Mouse (Mus musculus) brain, adult 2 months (tissue): ENCODE results near the gene Zfp334.

ENCODE experiments used
- DNase-seq: peaks from one replicate; pipeline ENCODE4 v3.0.0; 2011; ENCODE audit warnings: low read depth, low spot score

Zfp334 gene

DNA sequence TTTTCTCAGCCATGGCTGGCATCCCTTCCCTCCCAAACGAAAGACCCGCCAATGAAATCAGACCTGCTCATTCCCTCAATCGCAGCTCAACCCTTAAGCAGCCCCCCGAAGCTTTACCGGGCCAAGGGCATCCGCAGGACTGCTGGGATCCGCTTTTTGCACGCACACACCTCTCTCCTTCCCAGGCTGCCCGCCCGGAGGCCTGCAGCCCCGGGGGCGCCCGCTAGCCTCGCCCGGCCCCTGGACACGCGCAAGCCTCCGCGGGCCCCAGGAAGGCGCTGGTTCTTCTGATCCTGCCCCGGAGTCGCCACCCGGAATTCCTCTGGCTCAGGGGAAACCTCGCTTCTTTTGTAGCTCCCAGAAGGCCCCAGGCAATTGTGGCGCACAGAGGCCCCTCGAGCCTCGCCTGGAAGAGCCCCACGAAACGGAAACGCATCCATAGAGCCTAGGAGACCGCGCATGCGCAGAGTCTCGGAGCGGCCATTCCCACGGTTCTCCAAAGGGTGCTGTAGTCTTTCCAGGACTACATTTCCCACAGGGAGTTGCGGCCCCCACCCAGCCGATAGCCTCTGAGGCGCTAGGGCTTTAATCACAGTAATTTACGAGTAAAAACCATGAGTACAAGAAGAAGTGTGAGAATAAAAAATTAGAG lies at the start of gene Zfp334:
Gene Zfp334, minus strand, starts transcription at position 416 of the 652 bp plus-strand sequence.
- peak; percentile 98 for DNase-seq

DNA sequence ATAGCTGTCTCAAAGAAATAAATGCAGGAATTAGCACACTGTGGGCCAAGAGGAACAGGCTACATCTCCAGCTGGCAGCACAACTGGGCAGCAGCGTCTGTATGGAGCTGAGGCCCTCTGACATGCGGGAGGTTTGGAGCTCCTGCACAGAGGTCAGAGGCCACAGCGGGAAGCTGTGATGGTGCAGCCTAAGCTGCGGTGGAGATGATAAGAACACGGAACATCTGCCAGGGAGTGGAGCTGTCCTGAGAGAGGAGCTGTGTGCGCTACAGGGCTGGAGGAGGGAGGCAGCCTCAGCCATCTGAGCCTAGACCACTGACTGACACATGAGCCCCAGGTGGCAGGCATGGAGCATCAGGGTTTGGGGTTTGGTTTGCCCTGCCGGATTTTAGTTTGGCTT lies 40.6 kb upstream of the Zfp334 start:
- no peak for DNase-seq

DNA sequence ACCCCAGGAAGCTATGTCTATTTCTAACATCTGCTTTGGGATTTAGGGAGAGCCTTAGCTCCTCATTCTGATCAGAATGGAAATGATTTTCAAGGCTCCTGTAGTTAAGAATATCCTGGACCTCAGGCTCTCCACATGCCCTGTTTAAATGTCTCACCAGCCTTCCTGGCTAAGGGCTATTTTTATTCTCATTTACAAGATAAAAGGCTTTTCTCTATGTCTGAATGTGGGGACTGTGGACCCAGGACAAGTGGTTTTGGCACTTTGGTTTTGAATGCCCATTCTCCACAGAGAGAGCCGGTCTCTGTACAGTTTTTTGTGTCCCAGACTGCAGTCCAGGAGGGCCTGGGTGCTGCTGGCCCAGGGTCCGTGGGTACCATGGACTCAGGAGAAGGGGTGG lies 32.1 kb upstream of the Zfp334 start:
- peak; percentile 19 for DNase-seq

- peak; percentile 41 for DNase-seq
Measured at GRCm38 (mm10) chr2:165419670-165420111, 31.6 kb upstream of the Zfp334 start.

DNA sequence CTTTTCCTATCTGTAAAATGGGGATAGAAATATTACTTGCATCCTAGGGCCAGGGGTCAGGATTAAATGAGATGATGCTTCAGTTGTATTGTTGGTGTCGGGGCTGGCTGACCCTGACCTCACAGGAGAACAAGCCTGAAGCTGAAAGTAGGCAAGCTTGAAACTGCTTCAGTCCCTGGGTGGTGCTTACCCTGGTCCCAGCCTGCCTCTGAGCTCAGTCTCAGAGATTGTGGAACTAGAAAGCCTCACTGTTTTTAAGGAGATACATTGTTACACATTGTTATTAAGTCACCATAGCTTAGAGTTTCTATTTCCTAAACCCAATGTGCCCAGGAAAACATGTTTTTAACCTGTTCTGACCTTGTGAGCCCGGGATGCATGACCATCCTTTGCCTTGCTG lies 30.5 kb upstream of the Zfp334 start:
- no peak for DNase-seq

DNA sequence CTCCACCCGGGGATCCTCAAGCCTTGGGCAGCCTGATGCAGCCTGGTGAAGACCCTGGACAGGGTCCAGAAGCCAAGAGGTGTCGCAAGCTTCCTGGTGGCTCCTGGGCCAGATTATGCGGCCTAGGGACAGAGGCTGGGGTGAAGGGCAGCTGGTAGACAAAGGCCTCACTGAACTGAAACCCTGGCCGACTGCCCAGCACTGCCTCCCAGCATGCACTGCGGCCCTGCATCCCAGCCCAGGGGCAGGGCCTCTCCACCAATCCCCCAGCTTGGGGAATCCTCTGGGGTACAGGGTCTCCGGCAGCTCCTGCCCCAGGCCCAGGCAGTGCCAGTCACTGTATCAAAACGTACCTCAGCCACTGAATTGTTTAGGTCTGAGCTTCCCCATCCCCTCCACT lies 29.2 kb upstream of the Zfp334 start:
- peak; percentile 92 for DNase-seq

DNA sequence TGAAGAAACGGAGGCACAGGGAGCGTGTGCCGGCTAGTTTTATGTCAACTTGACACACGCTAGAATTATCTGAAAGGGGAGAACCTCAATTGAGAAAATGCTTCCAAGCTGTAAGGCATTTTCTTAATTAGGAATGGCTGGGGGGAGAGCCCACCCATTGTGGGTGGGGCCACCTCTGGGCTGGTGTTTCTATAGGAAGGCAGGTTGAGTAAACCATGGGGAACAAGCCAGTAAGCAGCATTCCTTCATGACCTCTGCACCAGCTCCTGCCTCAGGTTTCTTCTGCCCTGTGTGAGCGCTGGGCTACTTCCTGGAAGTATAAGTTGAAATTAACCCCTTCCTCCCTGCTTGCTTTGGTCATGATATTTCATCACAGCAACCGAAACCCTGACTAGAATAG lies 27.7 kb upstream of the Zfp334 start:
- no peak for DNase-seq

- no peak for DNase-seq
Measured at GRCm38 (mm10) chr2:165415141-165415721, 27.2 kb upstream of the Zfp334 start.

- no peak for DNase-seq
Measured at GRCm38 (mm10) chr2:165414321-165414720, 26.3 kb upstream of the Zfp334 start.

DNA sequence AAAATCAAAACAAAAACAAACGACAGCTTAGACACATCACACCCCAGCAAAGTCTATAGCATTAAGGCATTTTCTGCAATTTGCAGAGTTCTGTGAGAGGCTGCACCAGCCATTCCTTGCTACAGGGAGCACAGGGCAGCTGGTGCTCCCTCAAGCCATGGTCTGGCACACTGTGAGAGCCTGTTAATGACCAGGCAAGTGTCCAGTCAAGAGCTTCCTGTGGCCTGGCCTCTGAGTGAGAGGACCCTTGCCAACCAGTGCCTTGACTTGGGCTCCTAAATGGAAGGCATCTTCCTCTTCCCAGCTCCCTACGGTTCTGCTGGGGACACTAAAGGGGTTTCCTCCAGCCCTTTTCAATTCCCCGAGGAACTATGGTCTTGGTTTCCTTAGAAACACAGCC lies 25.8 kb upstream of the Zfp334 start:
- DNase-seq, result peak; percentile 71

GRCm38 (mm10) chr2:165407700-165408301 lies 19.7 kb upstream of the Zfp334 start:
- DNase-seq, result peak; percentile 75

DNA sequence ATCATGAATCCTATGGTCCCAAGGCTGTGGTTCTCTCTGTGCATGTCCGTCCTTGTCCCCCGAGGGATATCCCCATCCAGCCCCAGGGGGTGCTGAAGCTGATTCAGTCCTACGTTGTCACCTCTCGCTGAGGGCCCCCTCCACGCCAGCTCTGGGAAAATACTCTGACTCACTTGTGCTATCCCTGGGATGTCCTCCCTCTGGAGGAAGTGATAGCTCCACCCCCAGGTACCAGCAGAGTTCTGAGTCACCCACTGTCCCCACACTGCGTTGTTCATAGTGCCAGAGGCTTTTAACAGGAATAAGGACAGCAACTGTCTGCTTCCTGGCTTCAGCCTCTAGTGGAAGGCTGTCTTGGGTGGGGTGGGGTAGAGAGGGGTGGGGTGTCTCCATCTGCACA lies 17.3 kb upstream of the Zfp334 start:
- peak; percentile 93 for DNase-seq

DNA sequence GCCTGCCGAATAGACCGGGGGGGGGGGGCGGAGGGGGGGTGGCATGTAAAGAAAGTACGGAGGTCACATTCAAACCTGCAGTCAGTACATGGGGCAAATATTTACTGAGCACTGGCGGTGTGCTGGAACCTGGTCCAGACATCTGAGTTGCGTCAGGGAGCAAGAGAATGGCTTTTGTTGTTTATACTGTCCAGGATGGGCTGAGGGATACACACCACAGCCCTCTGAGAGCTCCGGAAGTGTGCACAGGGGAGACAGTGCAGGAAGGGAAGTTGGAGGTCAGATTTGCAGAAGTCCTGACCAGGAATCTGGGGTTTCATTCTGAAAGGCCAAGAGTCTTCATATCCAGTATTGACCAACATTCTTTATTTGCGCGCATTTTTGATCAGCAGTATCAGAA lies 16.9 kb upstream of the Zfp334 start:
- DNase-seq, result peak; percentile 32

DNA sequence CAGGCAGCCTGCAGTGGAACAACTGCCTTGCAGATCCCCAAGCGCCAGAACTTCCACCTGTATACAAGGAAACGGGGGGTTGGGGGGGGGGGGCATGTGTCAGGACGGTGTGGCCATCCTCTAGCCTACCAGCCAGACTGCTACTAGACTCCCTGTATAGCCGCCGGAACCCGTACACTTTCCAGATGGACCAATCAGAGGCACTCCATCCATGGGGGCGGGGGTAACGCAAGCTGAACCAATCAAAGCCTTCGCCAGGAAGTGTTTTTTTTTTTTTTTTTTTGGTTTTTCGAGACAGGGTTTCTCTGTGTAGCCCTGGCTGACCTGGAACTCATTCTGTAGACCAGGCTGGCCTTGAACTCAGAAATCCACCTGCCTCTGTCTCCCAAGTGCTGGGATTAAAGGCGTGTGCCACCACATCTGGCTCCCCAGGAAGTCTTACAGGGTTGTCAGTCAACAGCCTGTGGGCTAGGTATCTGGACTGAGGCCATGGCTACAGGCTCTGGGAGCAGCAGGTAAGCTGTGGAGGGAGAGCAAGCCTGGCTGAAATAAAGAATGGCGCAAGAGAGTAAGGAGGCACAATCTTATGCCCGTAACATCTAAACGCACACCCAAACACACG lies 10.2 kb upstream of the Zfp334 start:
- DNase-seq, result no peak

- peak; percentile 36 for DNase-seq
Measured at GRCm38 (mm10) chr2:165397502-165398163, 9.6 kb upstream of the Zfp334 start.

DNA sequence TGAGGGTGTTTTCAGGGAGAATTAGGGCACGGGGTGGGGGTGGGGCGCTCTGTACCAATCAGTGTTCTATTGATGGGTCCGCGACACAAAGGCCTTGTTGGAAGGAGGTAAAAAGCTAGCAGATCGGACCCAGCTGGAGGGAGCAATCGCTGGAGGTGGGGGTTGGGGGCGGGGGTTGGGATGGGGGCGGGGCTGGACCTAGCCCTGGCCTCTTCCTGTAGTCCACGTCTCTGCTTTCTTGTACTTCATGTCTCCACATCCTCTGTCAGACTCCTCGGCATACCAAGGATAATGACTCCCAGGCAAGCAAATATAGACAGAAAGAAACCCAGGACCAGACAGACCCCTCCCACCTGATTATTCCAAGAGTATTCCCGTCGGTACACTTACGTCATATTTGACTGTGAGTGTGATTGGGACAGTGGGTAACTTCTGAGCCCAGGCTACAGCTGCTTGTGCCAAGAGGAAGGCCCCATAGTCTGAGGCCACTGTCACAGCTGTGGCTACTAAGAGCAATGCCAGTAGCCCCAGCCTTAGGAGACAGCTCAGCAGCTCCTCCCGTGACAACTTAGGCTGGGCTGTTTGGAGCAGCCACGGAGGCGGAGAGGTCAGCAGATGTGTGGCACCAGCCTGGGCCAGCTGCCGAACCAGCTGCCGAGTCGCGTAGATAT lies 8.9 kb upstream of the Zfp334 start:
- peak; percentile 73 for DNase-seq

- DNase-seq, result peak; percentile 81
Measured at GRCm38 (mm10) chr2:165392156-165392555, 4.1 kb upstream of the Zfp334 start.

- peak; percentile 92 for DNase-seq
Measured at GRCm38 (mm10) chr2:165391561-165391960, 3.5 kb upstream of the Zfp334 start.

- DNase-seq, result no peak
Measured at GRCm38 (mm10) chr2:165389299-165389952, 1.4 kb upstream of the Zfp334 start.

GRCm38 (mm10) chr2:165387370-165387769 lies 689 bp downstream of the Zfp334 start:
- DNase-seq, result no peak

DNA sequence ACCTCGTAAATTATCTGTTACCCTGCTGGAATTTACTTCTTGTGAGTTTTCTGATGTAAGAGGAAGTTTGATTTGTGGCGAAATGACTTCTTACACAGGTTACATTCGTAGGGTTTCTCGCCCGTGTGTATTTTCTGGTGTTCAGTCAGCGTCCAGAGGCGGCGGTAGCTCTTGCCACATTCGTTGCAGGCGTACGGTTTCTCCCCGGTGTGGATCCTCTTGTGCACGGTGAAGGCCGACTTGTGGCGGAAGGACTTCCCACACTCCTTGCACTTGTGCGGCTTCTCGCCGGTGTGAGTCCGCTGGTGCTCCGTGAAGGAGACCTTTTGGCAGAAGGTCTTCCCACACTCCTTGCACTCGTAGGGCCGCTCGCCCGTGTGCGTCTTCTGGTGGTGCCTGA lies 8.0 kb downstream of the Zfp334 start:
- no peak for DNase-seq
